Mouse (Mus musculus) urinary bladder, adult 18-20 months (tissue): Measurements from ENCODE around the gene Gm37240.

ENCODE experiments used
- DNase-seq, 2 experiments: peaks; one replicate each; pipeline ENCODE4 v3.0.0; 2022; ENCODE audit warnings: low spot score in 2 of 2, mixed read lengths in 2 of 2

The Gm37240 gene

GRCm38 (mm10) chr3:84955011-84955775, 932.1 kb downstream of the Gm37240 start:
- no peak for DNase-seq

- no peak for DNase-seq
Measured at GRCm38 (mm10) chr3:84952585-84953187, 934.6 kb downstream of the Gm37240 start.

GRCm38 (mm10) chr3:84952135-84952534, 935.2 kb downstream of the Gm37240 start:
- DNase-seq = peak; percentile 30 to 46

GRCm38 (mm10) chr3:84951698-84952097, 935.6 kb downstream of the Gm37240 start:
- no peak for DNase-seq

GRCm38 (mm10) chr3:84949387-84949786, 937.9 kb downstream of the Gm37240 start:
- no peak for DNase-seq

- no peak for DNase-seq
Measured at GRCm38 (mm10) chr3:84946381-84946780, 940.9 kb downstream of the Gm37240 start.

- no peak for DNase-seq
Measured at GRCm38 (mm10) chr3:84944933-84945332, 942.4 kb downstream of the Gm37240 start.

- no peak for DNase-seq
Measured at GRCm38 (mm10) chr3:84937360-84938355, 949.7 kb downstream of the Gm37240 start.

GRCm38 (mm10) chr3:84936956-84937355, 950.4 kb downstream of the Gm37240 start:
- DNase-seq = no peak

- no peak for DNase-seq
Measured at GRCm38 (mm10) chr3:84936252-84936651, 951.1 kb downstream of the Gm37240 start.

GRCm38 (mm10) chr3:84935729-84936128, 951.6 kb downstream of the Gm37240 start:
- no peak for DNase-seq

GRCm38 (mm10) chr3:84930683-84931082, 956.6 kb downstream of the Gm37240 start:
- DNase-seq = no peak

- no peak for DNase-seq
Measured at GRCm38 (mm10) chr3:84929171-84929570, 958.1 kb downstream of the Gm37240 start.

GRCm38 (mm10) chr3:84927901-84928300, 959.4 kb downstream of the Gm37240 start:
- DNase-seq = no peak

- no peak for DNase-seq
Measured at GRCm38 (mm10) chr3:84927168-84927794, 960.0 kb downstream of the Gm37240 start.

GRCm38 (mm10) chr3:84926140-84926539, 961.2 kb downstream of the Gm37240 start:
- DNase-seq = no peak

GRCm38 (mm10) chr3:84925229-84925628, 962.1 kb downstream of the Gm37240 start:
- DNase-seq = no peak

- no peak for DNase-seq
Measured at GRCm38 (mm10) chr3:84923670-84924069, 963.6 kb downstream of the Gm37240 start.

GRCm38 (mm10) chr3:84923256-84923655, 964.1 kb downstream of the Gm37240 start:
- no peak for DNase-seq

GRCm38 (mm10) chr3:84921704-84922420, 965.5 kb downstream of the Gm37240 start:
- no peak for DNase-seq
